Mouse (Mus musculus) urinary bladder, postnatal 14 days (tissue): ENCODE measurements around the gene Carmil1.

Experiments used
- DNase-seq: peaks from one replicate; pipeline ENCODE4 v3.0.0; 2021; ENCODE audit warnings: low spot score

Carmil1 gene

GRCm38 (mm10) chr13:24211229-24211628 is 69.4 kb downstream of the Carmil1 start:
- no peak for DNase-seq

DNA sequence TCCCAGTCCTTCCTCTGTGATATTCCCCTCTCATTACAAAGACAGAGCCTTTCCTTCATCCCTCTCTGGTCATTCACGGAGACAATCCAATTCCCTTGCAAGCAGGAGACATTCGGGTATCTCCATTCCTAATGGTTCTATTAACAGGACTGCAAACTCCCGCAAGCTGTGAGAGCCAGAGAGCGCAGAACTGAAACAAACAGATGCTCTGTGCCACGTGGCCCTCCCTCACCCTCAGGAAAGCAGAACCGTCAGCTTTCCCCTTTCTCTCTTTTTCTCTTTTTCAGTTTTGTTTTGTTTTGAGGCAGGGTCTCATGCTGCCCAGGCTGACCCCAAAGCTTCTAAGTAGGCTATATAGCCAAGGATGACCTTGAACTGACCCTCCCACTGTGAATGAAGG is 74.5 kb downstream of the Carmil1 start:
- DNase-seq = no peak

GRCm38 (mm10) chr13:24202314-24202713 is 78.3 kb downstream of the Carmil1 start:
- no peak for DNase-seq

GRCm38 (mm10) chr13:24199861-24200543 is 80.6 kb downstream of the Carmil1 start:
- peak; percentile 11 for DNase-seq

DNA sequence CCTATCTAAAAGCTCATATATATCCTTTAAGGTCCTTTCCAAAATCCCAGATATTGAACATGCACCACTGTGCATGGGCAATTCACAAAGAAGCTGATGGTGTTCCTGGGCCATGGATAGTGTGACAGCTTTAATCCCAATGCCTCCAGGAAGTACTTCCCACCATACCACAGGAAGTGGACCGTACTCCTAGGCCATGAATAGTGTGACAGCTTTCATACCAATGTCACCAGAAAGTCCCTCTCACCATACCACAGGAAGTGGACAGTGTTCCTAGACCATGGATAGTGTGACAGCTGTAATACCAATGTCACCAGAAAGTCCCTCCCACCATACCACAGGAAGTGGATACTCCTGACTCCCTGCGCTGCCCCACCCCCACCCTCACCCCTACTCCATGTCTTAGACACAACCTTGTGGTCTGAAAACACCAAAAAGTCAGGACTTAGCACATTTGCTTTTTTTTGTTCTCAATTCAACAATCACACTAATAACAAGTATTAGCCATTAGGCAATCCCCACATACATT is 82.1 kb downstream of the Carmil1 start:
- DNase-seq = no peak

DNA sequence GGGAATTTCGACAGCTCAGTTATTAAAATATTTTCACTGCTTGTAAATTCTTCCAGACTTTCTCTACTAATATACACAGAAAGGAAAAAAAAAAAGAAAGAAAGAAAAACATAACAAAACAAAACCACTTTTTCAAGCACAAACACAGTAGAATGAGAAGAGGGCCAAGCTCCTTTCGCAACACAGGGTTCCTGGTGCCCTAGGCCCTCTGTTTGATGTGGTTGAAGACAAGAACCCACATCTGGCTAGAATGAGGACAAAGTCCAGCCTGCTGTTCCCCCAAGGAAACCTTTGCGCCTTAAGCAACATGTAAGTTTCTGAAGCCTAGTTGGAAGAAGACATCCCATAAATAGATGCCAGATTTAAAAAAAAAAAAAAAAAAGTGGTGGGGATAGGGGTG is 85.2 kb downstream of the Carmil1 start:
- DNase-seq = peak; percentile 12

DNA sequence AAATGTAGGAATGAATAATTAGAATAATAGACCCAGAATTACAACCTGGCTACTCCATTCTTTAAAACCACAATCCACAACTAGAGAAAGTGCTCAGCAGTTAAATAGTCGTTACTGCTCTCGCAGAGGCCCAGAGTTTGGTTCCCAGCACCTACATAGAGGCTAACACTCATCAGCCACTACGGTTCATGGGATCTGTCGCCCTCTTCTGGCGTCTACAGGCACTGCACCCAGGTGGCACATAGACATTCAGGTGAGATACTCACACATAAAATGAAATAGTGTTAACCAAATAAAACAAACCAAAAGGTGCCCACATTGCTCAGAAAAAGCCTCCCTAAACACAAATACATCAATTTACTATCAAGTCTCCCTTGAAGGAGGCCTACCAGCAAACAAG is 86.6 kb downstream of the Carmil1 start:
- DNase-seq = no peak

DNA sequence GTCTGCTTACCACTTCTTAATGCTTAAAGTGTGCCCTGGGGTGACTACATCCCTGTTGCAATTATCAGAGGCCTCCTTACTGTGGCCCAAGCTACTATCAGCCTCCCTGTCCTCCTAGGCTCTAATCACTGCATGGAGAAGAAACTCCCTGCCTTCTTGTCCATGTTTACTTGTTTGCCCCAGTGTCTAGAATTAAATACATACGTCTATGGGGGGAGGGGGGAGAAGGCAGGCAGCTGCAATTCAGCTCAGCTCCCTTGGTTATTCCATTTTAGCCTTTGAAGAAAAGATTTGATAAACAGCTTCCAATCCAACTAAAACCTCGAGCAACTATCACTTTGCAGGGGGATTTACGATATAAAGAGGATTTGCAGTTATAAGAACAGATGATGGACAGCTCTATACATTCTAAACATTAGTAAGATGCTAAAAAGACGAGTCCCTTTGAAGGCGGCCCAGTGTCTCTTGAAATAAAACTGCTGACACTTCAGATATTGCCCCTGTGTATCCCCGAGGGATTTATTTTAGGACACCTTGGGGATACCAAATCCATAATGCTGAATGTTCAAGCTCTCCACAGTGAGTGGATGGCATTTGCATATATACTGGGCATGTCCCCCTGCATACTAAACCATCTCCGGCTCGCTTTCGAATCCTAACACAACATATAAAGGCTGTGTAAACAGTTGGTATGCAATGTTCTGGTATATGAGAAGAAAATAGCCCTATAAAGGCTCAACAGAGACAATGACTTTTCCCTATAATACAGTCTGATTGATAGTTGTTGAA is 89.5 kb downstream of the Carmil1 start:
- no peak for DNase-seq

DNA sequence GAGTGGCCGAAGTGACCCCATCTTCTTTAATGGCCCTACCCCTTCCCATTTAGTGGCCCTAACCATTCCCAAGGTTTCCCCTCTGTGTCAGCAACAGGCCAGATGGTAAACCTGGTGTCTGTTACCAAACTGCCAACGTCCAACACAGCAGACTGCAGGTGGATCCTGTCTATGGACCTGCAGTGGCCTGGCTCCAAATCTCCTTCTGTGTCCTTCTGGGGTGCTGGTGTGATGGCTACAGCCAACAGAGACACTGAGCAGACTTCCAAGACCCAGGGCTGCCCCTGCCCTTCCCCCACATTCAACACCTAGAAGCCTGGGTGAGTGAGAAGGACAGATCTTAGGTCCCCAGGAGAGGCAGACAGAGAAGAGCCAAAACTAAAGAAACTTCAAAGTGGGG is 93.6 kb downstream of the Carmil1 start:
- no peak for DNase-seq

- DNase-seq = no peak
Observed at GRCm38 (mm10) chr13:24185641-24186040, 95.0 kb downstream of the Carmil1 start.

DNA sequence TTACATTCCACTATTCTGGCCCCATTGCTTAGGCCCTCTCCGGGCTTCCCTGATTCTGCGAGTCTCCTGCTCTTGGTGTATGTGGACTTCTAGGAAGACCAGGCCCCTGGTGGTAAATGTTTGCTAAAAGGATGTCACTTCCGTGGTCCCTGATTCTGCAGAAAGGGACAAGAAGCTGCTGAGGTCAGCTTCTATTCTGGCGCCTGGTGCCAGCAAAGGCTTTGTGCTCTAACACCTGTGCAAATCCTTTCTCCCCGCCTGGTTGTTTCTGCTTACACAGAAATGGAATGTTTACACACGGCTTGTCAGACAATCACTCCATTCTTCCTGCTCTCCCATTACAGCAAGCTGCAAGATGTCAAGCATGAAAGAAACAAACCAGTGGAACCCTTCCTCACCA is 97.7 kb downstream of the Carmil1 start:
- DNase-seq = no peak

DNA sequence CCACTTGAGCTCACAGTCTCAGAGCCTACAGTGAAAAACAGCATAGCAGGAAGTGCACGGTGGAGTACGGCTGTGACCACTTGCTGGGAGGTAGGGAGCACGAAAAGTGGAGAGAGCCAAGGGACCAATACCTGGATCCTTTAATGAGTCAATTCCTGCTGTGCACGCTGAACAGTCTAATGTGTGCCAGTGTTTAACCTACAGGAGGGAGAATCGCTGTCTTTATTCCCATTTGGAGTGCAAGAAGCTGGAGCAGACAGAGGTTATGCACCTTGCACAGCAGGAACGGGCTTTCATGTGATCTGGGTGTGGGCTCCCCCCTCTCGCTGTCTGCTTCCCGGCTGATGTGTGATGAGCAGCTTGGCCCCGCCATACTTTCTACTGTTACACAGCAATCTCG is 101.1 kb downstream of the Carmil1 start:
- no peak for DNase-seq

DNA sequence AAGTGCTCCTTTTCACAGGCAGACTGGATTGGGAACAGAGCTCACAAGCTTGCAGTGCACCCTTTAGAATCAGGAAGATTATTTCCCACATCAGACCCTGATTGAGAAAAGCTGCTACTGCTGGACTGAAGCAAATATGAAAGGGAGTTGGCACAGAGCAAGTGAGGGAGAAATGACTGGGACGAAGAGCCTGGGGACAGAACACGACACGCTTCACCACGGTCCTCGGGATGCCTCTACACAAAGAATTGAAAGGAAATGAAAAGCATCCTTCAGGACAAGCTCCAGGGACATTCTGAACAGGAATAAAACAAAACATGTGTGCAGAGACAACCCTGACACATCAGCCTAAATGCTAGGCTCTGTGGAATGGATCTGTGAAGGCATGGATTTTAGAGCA is 103.0 kb downstream of the Carmil1 start:
- no peak for DNase-seq

DNA sequence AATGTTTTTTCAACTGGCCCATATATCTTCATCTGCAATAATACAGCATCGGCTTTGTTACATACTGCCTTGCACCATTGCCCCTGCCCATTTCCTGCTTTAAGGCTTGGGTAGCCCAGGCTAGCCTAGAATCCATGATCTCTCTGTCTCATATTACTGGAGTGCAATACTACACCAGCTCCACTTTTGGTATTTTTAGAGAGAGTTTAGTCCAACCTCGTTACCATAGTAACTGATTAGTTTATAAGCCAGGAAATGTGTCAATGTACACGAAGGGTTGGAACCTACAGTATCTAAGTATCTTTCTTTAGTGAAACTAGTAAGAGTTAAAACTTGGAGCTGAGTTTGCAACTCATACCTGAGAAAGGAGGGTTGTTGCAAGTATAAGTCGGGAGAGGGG is 103.8 kb downstream of the Carmil1 start:
- DNase-seq = no peak

DNA sequence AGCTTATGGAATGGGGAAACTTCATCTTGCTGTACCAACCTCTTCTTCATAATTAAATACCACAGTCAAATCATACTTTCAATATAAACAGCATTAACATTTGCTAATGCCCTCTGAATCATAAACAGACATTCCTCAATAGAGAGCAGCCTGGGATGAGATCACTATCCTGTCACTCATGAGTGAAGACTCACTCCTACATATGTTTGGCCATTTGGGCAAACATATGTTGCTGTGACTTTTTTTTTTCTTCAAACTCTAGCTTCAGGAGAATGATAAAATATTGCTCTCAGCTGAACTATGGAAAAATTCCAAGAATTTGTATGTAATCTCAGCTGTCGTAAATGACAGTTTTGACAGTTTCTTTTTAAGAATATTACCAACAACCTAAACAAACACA is 110.9 kb downstream of the Carmil1 start:
- no peak for DNase-seq

DNA sequence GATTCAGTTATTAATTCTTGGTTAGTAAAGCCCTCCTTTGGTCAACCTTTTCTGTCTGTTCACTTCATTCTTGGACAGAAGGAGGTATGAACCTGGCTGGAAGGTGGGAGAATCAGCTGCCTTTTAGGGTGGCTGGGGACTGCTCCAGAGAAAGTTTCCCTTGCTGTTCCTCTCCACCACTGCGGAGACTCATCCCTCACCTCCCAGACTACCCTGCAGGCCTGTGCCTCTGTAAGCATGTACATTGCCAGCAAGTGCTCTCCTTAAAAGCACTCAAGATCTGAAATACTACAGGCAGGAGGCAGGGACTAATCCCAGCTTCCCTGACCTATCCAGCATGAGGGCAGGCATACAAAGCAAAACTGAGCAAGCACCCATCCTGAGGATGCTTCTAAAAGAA is 117.2 kb downstream of the Carmil1 start:
- DNase-seq = no peak

- DNase-seq = no peak
Observed at GRCm38 (mm10) chr13:24161105-24161504, 119.5 kb downstream of the Carmil1 start.

GRCm38 (mm10) chr13:24159972-24160371 is 120.6 kb downstream of the Carmil1 start:
- no peak for DNase-seq

DNA sequence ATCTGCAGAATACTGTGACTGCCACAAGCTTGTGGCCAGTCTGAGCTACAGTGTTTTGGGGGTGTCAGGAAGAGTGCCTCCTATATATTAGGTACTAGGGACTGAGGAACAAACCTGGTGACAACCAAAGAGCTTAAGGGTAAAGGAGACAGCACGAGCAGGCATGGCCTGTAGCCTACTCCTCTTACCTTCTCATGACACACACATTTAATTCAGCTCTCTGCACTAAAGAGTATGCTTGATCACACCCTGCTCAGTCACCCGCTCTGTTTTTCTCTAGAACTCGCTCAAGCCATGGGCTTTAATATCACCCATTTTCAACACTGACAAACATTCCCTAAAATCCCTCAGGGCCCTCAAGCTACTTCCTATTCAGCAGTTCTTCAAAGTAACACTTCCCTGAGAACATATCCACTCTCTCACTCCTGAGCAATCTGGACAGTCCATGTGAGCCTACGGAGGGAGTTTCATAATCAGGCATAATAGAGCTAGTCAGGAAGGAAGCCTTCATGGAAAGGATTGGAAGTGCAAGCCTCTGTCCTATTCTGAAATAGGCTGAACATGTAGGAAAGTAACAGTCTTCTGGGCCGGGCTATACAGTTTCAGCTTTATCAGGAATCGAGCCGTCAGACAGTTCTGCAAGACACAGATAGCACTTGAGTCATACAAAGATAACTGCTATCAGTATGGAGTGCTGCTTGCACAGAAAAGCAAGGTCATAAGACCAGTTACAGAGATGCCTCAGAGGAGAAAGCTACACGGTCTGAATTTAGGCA is 121.2 kb downstream of the Carmil1 start:
- no peak for DNase-seq

- no peak for DNase-seq
Observed at GRCm38 (mm10) chr13:24157560-24158011, 123.0 kb downstream of the Carmil1 start.

GRCm38 (mm10) chr13:24155190-24155589 is 125.4 kb downstream of the Carmil1 start:
- DNase-seq = no peak

- no peak for DNase-seq
Observed at GRCm38 (mm10) chr13:24154281-24155061, 126.1 kb downstream of the Carmil1 start.
